Mouse (Mus musculus) heart, embryonic 16.5 days (tissue): ENCODE results near the gene Platr25. TPM values are rescaled to one million over a fixed set of nuclear protein-coding genes. Genes with fewer than 3 reads are reported as not detected.
"Not testable (repeated sequence)": the region's sequence is repeated elsewhere in the genome, so short reads cannot be mapped to it uniquely, and the experiment has no call there.

ENCODE experiments used
- ATAC-seq: fragments of 200-750 bp; cut with Nextera tagmentation; replicated peaks from 2 replicates; pipeline ENCODE4 v1.8.0; 2017; ENCODE audit warnings: moderate number of reproducible peaks; ENCODE audit not compliant: insufficient read depth, low FRiP score; ENCODE audit errors: extremely low read depth
- H3K27ac ChIP-seq: fragments of 300-500 bp; sonication (generic); 2 replicates; pipeline ENCODE4 v1.5.1; 2014; ENCODE audit warnings: mild to moderate bottlenecking, low read length, control low read depth, moderate library complexity
- H3K27me3 ChIP-seq: fragments of 300-500 bp; sonication (generic); 2 replicates; pipeline ENCODE4 v1.6.1; 2014; ENCODE audit warnings: low read length, mixed read lengths; ENCODE audit not compliant: control insufficient read depth, insufficient read depth
- H3K36me3 ChIP-seq: fragments of 300-500 bp; sonication (generic); 2 replicates; pipeline ENCODE4 v1.6.1; 2014; ENCODE audit not compliant: control insufficient read depth, insufficient read depth
- H3K4me1 ChIP-seq: fragments of 300-500 bp; sonication (generic); 2 replicates; pipeline ENCODE4 v1.6.1; 2014; ENCODE audit warnings: low read length, mixed read lengths; ENCODE audit not compliant: control insufficient read depth, insufficient read depth
- H3K4me2 ChIP-seq: fragments of 300-500 bp; sonication (generic); 2 replicates; pipeline ENCODE4 v1.6.1; 2014; ENCODE audit warnings: low read depth, mild to moderate bottlenecking, control low read depth, low read length
- H3K4me3 ChIP-seq: fragments of 300-500 bp; sonication (generic); 2 replicates; pipeline ENCODE4 v1.5.1; 2014; ENCODE audit warnings: mild to moderate bottlenecking, control low read depth, low read length
- H3K9ac ChIP-seq: fragments of 300-500 bp; sonication (generic); 2 replicates; pipeline ENCODE4 v1.6.1; 2014; ENCODE audit warnings: low read length, control low read depth
- H3K9me3 ChIP-seq: fragments of 300-500 bp; sonication (generic); replicated peaks from 2 replicates; pipeline ENCODE4 v1.6.1; 2016; ENCODE audit warnings: low read length; ENCODE audit not compliant: control insufficient read depth
- WGBS: fragments of 180-500 bp; shearing (Covaris S2); extraction: QIAGEN DNeasy Blood & Tissue Kit; methylation state at CpG from one replicate; pipeline ENCODE4 v1.1.7; 2014; 5-methylcytosine and 5-hydroxymethylcytosine counted together
- microRNA counts: library from miRNA; unstranded; fragments of <30 nt; microRNA quantifications from one replicate; lab custom pipeline; 2016
- microRNA-seq: library from miRNA; unstranded; fragments of <30 nt; microRNA quantifications from one replicate; pipeline ENCODE4, GENCODE M21; 2017
- polyA plus RNA-seq: library from polyadenylated mRNA; unstranded; fragments of >200 nt; fragmentation: Nextera tagmentation; extraction: Ambion mirVana; gene quantifications from 2 replicates; pipeline ENCODE4 v1.2.1, GENCODE M21; 2015

Gene Platr25
- polyA plus RNA-seq, 1 experiment from 2014 or later = 14.3 TPM

DNA sequence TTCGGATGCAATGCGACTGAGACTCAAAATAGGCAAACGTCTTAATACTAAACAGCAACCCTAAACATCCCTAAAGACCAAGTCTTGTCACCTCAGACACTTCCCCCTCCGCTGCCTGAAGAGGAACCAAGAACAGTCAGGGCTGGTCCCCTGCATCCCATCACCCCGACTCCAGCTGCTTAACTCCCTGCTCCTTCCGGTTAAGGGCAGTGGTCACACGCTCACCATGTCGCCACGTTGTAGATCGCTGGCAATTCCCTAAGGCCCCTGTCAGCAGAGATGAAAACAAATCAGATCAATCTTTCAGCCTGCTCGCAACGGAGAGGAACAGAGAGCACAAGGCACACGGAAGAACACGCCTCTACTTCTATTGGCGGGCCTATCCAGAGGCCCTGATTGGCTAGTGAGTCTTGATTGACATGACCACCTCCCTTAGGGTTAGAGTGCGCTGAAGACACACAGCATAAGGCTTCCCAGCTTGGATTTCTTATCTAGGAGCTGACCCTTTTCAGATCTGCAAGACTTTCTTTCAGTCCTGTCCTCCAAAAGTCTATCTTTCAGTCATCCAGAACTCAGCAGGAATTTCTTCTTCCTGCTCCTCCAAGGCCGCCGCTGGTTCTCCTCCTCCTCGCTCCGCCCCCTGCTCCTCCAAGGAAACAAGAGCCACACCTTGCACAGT, 75.8 kb downstream of the Platr25 start:
- H3K9me3 ChIP-seq, H3K27me3 ChIP-seq, H3K36me3 ChIP-seq, H3K4me1 ChIP-seq: not testable (repeated sequence)
- H3K27ac ChIP-seq = peak overlapping the region; percentile 23; the same call in 1 of the 2 replicates
- H3K9ac ChIP-seq = peak overlapping the region; percentile 68
- H3K4me2 ChIP-seq = peak overlapping the region; percentile 64
- ATAC-seq = peak; percentile 96
- 2% methylated on average over 15 of the region's 20 CpGs for WGBS
- H3K4me3 ChIP-seq = peak overlapping the region; percentile 59

DNA sequence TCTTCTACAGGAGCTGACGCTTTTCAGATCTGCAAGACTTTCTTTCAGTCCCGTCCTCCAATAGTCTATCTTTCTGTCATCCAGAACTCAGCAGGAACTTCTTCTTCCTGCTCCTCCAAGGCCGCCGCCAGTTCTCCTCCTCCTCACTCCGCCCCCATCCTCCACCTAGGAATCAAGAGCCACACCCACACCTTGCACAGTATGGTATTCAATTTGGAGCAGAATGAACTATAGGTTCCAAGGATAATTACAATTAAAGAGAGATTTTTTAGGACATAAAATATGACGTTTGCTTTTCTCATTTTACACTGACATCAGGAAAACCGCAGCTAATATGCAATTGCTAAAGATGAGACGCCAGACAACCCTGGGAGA, 107.2 kb downstream of the Platr25 start:
- Histone ChIP-seq H3K27ac (no peak overlapping the region), H3K4me2 (peak overlapping the region; percentile 74), H3K4me3 (peak overlapping the region; percentile 73), H3K9ac (peak overlapping the region; percentile 63), H3K4me1 (no peaks in the 10 kb centered on the region), H3K36me3 (no peaks in the 10 kb centered on the region), H3K9me3 (no peaks in the 10 kb centered on the region), H3K27me3 (no peaks in the 10 kb centered on the region)
- peak; percentile 49 for ATAC-seq
- 17% methylated on average over 8 of the region's 8 CpGs for WGBS

DNA sequence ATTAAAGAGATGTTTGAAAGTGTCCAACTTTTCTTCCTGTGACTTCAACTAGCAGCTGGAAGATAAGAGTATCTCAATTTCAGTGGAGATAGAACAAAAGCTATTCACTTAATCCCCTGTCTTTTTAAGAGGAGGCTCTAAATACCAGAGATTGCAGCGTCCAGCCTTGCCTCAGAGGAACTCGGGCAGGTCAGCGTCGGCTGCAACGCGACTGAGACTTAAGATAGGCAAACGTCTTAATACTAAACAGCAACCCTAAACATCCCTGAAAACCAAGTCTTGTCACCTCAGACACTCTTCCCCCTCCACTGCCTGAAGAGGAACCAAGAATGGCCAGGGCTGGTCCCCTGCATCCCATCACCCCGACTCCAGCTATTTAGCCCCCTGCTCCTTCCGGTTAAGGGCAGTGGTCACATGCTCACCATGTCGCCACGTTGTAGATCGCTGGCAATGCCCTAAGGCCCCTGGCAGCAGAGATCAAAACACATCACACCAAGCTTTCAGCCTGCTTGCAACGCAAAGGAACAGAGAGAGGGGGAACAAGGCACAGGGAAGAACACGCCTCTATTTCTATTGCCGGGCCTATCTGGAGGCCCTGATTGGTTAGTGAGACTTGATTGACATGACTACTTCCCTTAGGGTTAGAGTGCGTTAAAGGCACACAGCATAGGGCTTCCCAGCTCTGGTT, 107.7 kb downstream of the Platr25 start:
- Histone ChIP-seq H3K9ac (peak overlapping the region; percentile 63), H3K4me3 (peak overlapping the region; percentile 73), H3K4me2 (peak overlapping the region; percentile 74)
- 1% methylated on average over 16 of the region's 16 CpGs for WGBS
- not testable (repeated sequence) for H3K36me3 ChIP-seq, H3K4me1 ChIP-seq, H3K9me3 ChIP-seq, H3K27me3 ChIP-seq, H3K27ac ChIP-seq
- peak; percentile 98 for ATAC-seq

DNA sequence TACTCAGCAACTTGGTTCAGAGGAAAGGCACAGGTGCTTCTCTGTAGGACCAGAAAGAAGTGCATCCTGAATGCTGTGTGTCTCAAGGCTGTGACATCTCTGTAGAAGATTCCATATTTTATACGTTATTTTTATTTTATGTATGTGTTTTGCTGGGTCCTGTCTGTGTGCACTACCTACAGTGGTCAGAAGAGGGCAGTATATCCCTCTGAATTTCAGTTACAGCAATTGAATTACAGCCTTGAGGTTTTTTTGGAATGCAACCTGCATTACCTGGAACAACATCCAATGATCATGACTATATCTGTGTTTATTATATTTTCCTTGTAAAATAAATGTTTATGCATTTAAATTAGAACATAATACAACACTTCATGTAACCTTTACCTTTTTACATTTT, 133.4 kb downstream of the Platr25 start:
- not testable (repeated sequence) for H3K9ac ChIP-seq, H3K4me1 ChIP-seq, H3K27ac ChIP-seq, ATAC-seq, H3K4me3 ChIP-seq, H3K9me3 ChIP-seq, H3K27me3 ChIP-seq, H3K36me3 ChIP-seq, H3K4me2 ChIP-seq
- WGBS = 26% methylated on average over 1 of the region's 1 CpGs

DNA sequence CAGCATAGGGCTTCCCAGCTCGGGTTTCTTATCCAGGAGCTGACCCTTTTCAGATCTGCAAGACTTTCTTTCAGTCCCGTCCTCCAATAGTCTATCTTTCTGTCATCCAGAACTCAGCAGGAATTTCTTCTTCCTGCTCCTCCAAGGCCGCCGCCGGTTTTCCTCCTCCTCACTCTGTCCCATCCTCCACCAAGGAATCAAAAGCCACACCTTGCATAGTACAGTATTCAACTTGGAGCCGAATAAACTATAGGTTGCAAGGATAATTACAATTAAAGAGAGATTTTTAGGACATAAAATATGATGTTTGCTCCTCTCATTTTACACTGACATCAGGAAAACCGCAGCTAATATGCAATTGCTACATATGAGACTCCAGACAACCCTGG, 136.2 kb downstream of the Platr25 start:
- peak; percentile 61; the same call in 1 of the 2 replicates for ATAC-seq
- H3K4me1 ChIP-seq, H3K9me3 ChIP-seq: not testable (repeated sequence)

DNA sequence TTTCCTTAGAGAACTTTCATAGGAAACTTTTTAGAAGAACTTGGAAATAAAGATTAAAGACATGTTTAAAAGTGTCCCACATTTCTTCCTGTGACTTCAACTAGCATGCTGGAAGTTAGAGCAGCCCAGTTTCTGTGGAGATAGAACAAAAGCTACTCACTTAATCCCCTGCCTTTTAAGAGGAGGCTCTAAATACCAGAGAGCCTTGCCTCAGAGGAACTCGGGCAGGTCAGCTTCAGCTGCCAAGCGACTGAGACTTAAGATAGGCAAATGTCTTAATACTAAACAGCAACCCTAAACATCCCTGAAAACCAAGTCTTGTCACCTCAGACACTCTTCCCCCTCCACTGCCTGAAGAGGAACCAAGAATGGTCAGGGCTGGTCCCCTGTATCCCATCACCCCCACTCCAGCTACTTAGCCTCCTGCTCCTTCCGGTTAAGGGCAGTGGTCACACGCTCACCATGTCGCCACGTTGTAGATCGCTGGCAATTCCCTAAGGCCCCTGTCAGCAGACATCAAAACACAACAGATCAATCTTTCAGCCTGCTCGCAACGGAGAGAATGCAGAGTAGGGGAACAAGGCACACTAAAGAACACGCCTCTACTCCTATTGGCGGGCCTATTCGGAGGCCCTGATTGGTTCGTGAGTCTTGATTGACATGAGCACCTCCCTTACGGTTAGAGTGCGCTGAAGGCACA, 136.8 kb downstream of the Platr25 start, which contains the start of gene 6720489N17Rik:
6720489N17Rik (minus strand) TSS at position 606 of the 700 bp plus-strand sequence.
- H3K4me1 ChIP-seq, H3K36me3 ChIP-seq, H3K9me3 ChIP-seq, H3K27me3 ChIP-seq, H3K27ac ChIP-seq: not testable (repeated sequence)
- H3K4me3 ChIP-seq = peak within 1 kb of the TSS; percentile 64
- H3K4me2 ChIP-seq = peak within 1 kb of the TSS; percentile 66
- H3K9ac ChIP-seq = peak within 1 kb of the TSS; percentile 73
- WGBS = under 1% methylated on average over 15 of the region's 15 CpGs
- peak; percentile 100 for ATAC-seq

More for the DNA sequence above, 136.2 kb downstream of the Platr25 start:
- H3K27ac ChIP-seq, H3K27me3 ChIP-seq, H3K36me3 ChIP-seq: not testable (repeated sequence)
- H3K4me2 ChIP-seq = peak overlapping the region; percentile 66
- peak overlapping the region; percentile 64 for H3K4me3 ChIP-seq
- WGBS = 9% methylated on average over 7 of the region's 7 CpGs
- peak overlapping the region; percentile 73 for H3K9ac ChIP-seq

MicroRNA genes within 50 kb of the gene (microRNA counts, 519-probe panel; counts per million panel counts)
- not detected for microRNA mmu-miR-713 (lab: Ali Mortazavi, UCI)

Small RNAs within 50 kb of the gene (microRNA-seq; reads per million reads assigned to microRNA genes)
- not detected for gene Gm24020
- gene Gm24588 = not detected
- gene Mir713 = not detected

Other genes with a start within 250 kb of the Platr25 start
- 0.26 TPM in 1 of 2 replicates, not detected in the other for gene Zfp935, start 202.2 kb downstream of the Platr25 start, polyA plus RNA-seq
- 11.3 and 14.7 TPM in 2 replicates for gene Zfp934, start 189.5 kb downstream of the Platr25 start, polyA plus RNA-seq
- gene 6720489N17Rik, start 136.5 kb downstream of the Platr25 start, polyA plus RNA-seq = 5.9 and 6.5 TPM in 2 replicates
- gene Gm5141, start 25.1 kb upstream of the Platr25 start, polyA plus RNA-seq = 5.5 and 8.0 TPM in 2 replicates
- 0.25 and 0.71 TPM in 2 replicates for gene Fbp2, start 97.7 kb upstream of the Platr25 start, polyA plus RNA-seq
- gene Fbp1, start 127.6 kb upstream of the Platr25 start, polyA plus RNA-seq = 6.5 and 7.7 TPM in 2 replicates
- gene 2010111I01Rik, start 204.2 kb upstream of the Platr25 start, polyA plus RNA-seq = 69.8 and 71.1 TPM in 2 replicates